Mouse (Mus musculus): Measurements from ENCODE around the gene Sec61b. TPM values are rescaled to one million over a fixed set of nuclear protein-coding genes. Genes with fewer than 3 reads are reported as not detected.

The Sec61b gene
- total RNA-seq, 2 experiments from 2014 or later: 50.7 to 52.0 TPM

- intact Hi-C loops (cut with DNase I): no loop called here
- DNase-seq (ENCODE audit: low spot score in 2 of 2): no peak
Observed at GRCm38 (mm10) chr4:47474730-47475643, 529 bp downstream of the Sec61b start.

DNA sequence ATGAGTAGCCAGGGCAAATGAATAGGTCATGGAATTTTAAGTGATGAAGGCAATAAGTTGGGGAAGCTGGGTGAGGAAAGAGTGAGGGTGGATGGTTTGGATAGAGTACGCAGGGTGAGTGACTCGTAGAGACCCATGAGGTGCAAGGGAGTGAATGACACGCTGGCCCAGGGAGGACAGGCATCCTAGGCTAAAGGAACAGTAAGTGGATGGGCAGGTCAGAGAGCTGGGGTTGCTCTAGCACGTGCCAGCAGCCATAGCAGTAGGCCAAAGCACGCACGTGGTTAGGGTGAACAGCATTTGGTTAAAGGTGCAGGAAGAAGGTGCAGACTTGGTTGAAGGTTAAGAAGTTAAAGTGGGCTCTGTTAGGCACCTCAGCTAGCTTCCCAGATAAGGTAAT is 3.1 kb downstream of the Sec61b start:
- no peak for DNase-seq (ENCODE audit: low spot score in 2 of 2)
- intact Hi-C loops (cut with DNase I): no loop called here

DNA sequence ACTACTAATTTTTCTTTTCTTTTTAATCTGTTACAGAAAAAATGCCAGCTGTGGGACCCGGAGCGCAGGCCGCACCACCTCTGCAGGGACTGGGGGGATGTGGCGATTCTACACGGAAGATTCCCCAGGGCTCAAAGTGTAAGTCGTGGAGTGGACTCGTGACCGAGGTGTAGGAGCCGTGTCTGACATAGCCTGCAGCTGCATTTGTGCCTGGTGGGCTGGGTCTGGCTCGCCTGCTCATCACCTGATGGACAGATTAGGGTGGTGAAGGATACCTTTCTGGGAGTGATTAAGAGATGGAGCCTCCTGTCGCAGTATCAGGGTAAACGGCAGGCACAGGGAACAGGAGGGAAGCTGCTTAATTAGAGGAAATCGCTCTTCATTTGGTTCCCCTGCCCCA is 5.6 kb downstream of the Sec61b start:
- no peak for DNase-seq (ENCODE audit: low spot score in 2 of 2)
- intact Hi-C loops (cut with DNase I): no loop called here

DNA sequence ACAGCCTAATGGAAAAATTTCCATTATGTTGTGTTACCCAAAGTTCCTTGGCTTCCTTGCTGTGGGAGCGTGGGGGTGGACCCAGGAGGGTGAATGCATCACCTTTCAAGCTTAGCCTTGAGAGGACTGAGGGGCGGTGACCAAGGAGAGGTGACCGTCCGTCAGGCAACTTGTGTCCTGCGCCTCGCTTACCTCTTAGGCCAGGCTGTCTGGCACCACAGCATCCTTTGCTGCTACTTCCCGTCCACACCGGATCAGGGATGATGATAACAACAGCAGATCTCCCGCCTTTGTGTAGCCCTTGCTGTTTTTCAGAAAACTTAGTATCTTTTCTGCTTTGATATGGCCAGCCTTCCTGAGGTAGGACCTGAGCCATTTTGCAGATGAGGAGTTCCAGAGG is 6.1 kb downstream of the Sec61b start:
- no peak for DNase-seq (ENCODE audit: low spot score in 2 of 2)
- intact Hi-C loops (cut with DNase I): no loop called here

GRCm38 (mm10) chr4:47491243-47491642 is 16.8 kb downstream of the Sec61b start:
- intact Hi-C loops (cut with DNase I): no loop called here
- DNase-seq (ENCODE audit: low spot score in 2 of 2): no peak

GRCm38 (mm10) chr4:47492311-47493086 is 18.0 kb downstream of the Sec61b start:
- no peak for DNase-seq (ENCODE audit: low spot score in 2 of 2)
- intact Hi-C loops (cut with DNase I): no loop called here

- intact Hi-C loops (cut with DNase I): no loop called here
Observed at GRCm38 (mm10) chr4:47493456-47493855, 19.0 kb downstream of the Sec61b start.

GRCm38 (mm10) chr4:47494137-47494536 is 19.7 kb downstream of the Sec61b start:
- no peak for DNase-seq (ENCODE audit: low spot score in 2 of 2)
- intact Hi-C loops (cut with DNase I): no loop called here

More at GRCm38 (mm10) chr4:47493456-47493855, 19.0 kb downstream of the Sec61b start:
- DNase-seq (ENCODE audit: low spot score in 2 of 2): no peak

DNA sequence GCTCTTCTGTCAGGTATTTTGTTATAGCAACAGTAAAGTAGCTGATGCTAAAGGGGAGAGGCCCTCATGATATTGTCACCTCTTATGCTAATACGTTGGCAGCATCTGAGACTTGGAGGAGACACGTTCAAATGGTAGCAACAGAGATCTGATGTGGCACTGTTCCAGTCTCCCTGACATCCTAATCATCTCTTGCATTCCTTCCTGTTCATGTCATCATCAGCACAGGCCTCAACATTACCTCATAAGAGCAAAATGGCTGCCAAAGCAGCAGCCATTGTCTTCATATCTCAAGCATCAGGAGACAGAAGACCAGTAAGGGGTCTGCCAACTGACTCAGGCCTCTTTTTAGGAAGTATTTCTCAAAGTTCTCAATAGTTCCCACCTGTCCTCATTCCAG is 20.2 kb downstream of the Sec61b start:
- no peak for DNase-seq (ENCODE audit: low spot score in 2 of 2)

DNA sequence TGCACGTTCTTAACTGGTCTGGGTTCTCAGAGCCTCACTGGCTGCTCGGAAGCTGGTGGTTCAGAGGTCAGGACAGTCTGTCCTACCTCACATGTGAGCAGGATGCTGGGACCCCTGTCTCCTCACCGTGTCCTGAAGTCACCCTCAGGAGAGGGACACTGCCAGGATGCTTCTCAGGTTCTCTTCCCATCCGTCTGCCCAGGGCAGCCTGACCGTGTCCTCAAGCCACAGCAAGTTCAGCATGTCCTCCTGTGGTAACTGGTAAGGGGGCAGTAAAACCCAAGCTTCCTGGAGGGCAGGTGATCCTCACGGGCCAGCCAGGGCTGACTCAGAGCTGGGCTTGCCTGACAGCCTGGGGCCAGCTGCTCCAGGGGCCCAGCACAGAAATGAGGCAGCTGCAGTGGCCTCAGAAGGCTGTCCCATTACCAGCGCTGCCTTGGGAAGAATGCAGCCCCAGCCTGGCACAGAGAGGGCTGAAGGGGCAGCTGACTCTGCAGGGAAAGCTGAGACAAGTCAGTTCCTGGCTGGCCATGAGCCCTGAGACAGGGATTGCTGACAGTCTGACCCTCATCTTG is 23.4 kb downstream of the Sec61b start:
- intact Hi-C loops (cut with DNase I): no loop called here
- DNase-seq (ENCODE audit: low spot score in 2 of 2): no peak

More for the DNA sequence above, 20.2 kb downstream of the Sec61b start:
- intact Hi-C loops (cut with DNase I): no loop called here

GRCm38 (mm10) chr4:47499121-47499545 is 24.7 kb downstream of the Sec61b start:
- intact Hi-C loops (cut with DNase I): no loop called here
- no peak for DNase-seq (ENCODE audit: low spot score in 2 of 2)

DNA sequence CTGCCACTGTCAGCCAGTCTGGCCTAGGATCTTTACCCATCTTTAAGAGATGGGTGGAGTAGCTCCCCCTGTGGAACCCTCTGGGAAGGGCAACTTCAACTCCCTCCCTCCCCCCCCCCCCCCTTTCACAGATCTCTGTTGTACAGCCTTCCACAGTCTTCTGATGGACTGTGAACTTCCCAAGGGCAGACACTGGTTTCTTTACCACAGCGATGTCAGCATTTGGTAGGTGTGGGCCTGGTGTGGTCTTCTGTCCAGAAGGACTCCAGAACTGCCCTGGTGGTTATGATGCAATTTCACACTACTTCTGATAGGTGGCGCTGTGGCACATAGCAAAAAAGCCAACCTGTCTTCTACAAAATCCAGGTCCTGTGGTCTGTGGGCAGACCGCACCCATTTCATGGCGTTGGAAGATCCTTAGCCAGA is 28.1 kb downstream of the Sec61b start:
- intact Hi-C loops (cut with DNase I): no loop called here
- peak; percentile 42 to 55 for DNase-seq (ENCODE audit: low spot score in 2 of 2)

DNA sequence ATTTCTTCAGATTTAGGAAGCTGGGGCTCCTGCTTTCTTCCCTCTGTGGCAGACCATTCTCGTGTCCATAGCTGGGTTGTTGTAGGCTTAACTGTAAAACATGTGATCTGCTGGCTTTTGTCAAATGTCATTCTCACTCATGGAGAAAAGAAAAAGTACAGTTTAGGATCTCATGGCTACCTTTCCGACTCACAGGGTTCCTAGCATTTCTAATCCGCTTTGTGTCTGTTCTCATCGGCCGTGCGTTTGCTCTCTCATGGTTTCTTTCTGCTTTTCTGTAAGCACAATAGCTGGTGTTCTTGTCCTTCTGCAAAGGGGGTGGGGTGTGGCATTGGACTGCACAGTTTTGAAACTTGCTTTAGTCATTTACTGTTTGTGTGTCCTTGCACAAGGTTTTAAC is 28.6 kb downstream of the Sec61b start:
- peak in 1 of 2 experiments; percentile 11 for DNase-seq (ENCODE audit: low spot score in 2 of 2)
- intact Hi-C loops (cut with DNase I): no loop called here

DNA sequence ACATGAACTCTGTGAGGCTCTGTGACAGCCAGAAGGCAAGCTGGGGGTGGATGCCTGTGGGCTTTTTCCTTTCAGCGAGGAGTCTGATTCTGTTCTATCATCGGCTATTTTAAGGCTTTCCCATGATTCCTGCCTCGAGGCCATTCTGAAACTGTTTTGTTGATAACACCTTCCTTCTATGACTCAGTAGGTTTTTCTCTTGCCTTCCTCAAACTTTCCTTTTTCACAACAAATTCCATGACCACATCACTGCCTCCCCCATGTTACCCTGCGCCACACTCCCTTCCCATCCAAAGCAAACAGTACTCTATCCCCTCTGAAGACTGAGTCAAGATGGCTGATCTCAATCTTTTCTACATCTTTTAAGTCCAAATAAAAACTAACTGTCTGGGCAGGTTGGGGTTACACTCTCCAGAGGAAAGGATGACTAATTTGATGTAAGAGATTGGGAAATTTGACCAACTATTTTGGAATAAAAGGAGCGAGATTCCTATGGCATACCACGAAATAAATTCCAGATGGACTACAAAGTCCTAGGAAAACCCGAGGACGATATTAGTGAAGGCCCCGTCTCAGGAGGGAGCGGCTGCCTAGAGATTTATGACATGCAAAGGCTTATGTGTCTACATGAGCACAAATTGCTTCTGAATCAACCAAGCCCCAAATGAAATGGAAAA is 30.5 kb downstream of the Sec61b start:
- intact Hi-C loops (cut with DNase I): no loop called here

DNA sequence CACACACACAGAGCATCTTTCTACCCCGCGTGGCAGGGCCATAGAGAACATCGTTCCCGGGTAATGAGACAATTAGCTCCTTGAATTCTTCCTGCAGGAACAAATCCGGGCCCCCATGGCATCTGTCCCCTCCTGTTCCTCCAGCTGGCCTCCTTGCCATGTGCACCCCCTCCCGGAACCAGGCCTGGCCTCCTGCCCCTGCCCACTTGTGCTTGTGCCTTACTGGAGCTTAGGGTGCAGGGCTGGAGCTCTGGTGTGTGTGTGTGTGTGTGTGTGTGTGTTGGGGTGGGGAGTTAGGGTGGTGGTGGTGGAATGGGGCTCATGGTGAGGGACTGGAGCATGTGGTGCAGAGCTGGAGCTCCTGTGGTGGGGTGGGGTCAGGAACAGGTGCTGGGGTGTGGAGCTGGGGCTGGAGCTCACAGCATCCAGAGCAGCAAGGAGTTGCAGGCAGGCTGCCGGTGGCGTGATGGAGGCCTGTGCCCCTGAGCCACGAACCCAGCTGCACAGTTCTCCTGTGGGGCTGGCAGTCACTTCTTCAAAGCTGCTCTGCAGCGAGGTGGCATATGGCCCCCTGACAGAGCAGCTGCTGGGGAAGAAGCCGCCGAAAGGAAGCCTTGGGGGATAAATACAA is 44.2 kb downstream of the Sec61b start:
- intact Hi-C loops (cut with DNase I): loop anchor here (10.0 kb wide), 1 partner anchor 856 kb away; no protein-coding TSS in a partner anchor
- peak; percentile 25 to 41 for DNase-seq (ENCODE audit: low spot score in 2 of 2)

More for the DNA sequence above, 30.5 kb downstream of the Sec61b start:
- peak; percentile 25 to 37 for DNase-seq (ENCODE audit: low spot score in 2 of 2)

GRCm38 (mm10) chr4:47520076-47520475 is 45.6 kb downstream of the Sec61b start:
- intact Hi-C loops (cut with DNase I): loop anchor here (5.0 kb wide), 1 partner anchor 527 kb away; the partner anchor contains the start of gene Nr4a3
- DNase-seq (ENCODE audit: low spot score in 2 of 2): no peak

DNA sequence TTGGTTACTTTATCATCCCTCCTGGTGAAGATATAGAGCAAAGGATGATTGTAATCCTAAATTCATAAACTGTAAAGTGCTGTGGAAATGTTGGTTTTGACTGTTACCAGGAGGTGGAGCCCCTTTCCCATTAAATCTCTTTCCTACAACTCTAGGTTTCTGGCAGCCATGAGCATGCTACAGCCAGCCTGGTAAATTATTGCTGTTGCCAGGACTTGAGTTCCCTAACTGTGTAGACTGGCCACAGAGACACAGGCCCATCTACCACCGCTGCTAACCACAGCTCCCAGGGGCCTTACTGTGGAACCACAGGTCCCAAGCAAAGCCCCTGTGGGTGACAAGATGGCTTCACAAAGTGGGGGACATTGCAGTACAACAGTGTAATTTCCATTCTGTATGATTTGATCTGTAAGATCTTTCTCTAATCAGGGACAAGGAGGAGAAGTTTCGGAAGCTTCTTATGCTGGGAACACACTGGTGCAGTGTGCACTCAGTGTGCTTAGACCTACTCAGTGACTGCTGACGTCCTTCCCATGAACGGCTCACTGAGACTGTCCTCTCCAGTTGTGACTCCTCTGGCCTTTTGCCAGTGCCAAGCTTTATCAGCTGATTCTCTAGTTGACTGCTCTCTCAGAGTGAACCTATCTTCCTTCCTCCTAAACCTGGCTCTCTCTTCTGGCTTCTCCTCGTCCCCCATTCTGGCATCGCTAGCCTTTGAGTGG is 47.6 kb downstream of the Sec61b start:
- DNase-seq (ENCODE audit: low spot score in 2 of 2): peak; percentile 54 to 64
- intact Hi-C loops (cut with DNase I): loop anchor here (5.0 kb wide), 1 partner anchor 525 kb away; the partner anchor contains the start of gene Nr4a3

- no peak for DNase-seq (ENCODE audit: low spot score in 2 of 2)
- intact Hi-C loops (cut with DNase I): no loop called here
Observed at GRCm38 (mm10) chr4:47529866-47530265, 55.4 kb downstream of the Sec61b start.

All from left cerebral cortex, postnatal 14 days (tissue).